Mouse (Mus musculus) heart, adult 2 months (tissue): ENCODE measurements at regions not wholly inside any gene's neighbourhood (a gene's known extent, or its start where the extent isn't known, plus 50 kb on each side); places are given as distances from the start of the nearest gene placed in this dataset.

Experiments
- DNase-seq, 2 experiments: peaks; one replicate each; pipeline ENCODE4 v3.0.0; 2021
- H3K27ac ChIP-seq: fragments of 200-600 bp; 2 replicates; pipeline ENCODE4 v1.8.1; 2022
- H3K27me3 ChIP-seq: fragments of 200-500 bp; 2 replicates; pipeline ENCODE4 v1.6.1; 2012; ENCODE audit warnings: mild to moderate bottlenecking, low read length, inconsistent platforms, mixed read lengths; ENCODE audit not compliant: control insufficient read depth, insufficient read depth
- H3K36me3 ChIP-seq: fragments of 200-500 bp; 2 replicates; pipeline ENCODE4 v1.6.1; 2012; ENCODE audit warnings: low read length, inconsistent platforms; ENCODE audit not compliant: control insufficient read depth, insufficient read depth
- H3K4me1 ChIP-seq: fragments of 200-500 bp; 2 replicates; pipeline ENCODE4 v1.6.1; 2011; ENCODE audit warnings: low read length; ENCODE audit not compliant: control insufficient read depth, insufficient read depth
- H3K4me3 ChIP-seq: fragments of 200-600 bp; 2 replicates; pipeline ENCODE4 v1.8.1; 2022
- H3K79me2 ChIP-seq: fragments of 200-500 bp; replicated peaks from 2 replicates; pipeline ENCODE4 v1.6.1; 2012; ENCODE audit warnings: mild to moderate bottlenecking, inconsistent platforms, low read length, moderate library complexity, mixed read lengths; ENCODE audit not compliant: control insufficient read depth, insufficient read depth
- H3K9ac ChIP-seq: fragments of 200-500 bp; 2 replicates; pipeline ENCODE4 v1.6.1; 2012; ENCODE audit warnings: low read depth, mild to moderate bottlenecking, control low read depth, inconsistent platforms, low read length, mixed read lengths
- CTCF ChIP-seq: fragments of 200-600 bp; IDR thresholded peaks from 2 replicates; pipeline ENCODE4 v1.8.1; 2022; ENCODE audit warnings: antibody characterized with exemption, mild to moderate bottlenecking, moderate library complexity
- EP300 ChIP-seq: fragments of 200-500 bp; IDR thresholded peaks from 2 replicates; pipeline ENCODE4 v1.6.1; 2011; ENCODE audit warnings: low read depth, low read length, control low read depth; ENCODE audit not compliant: insufficient read depth
- POLR2A ChIP-seq: fragments of 200-500 bp; IDR thresholded peaks from 2 replicates; pipeline ENCODE4 v1.6.1; 2011; ENCODE audit warnings: mild to moderate bottlenecking, low read depth, low read length, control low read depth; ENCODE audit not compliant: insufficient read depth
- WGBS: fragments of 180-500 bp; shearing (Covaris S2); methylation state at CpG from one replicate; pipeline ENCODE4 v1.1.7; 2018; 5-methylcytosine and 5-hydroxymethylcytosine counted together
- intact Hi-C: fragments of 180-260 bp; cut with DNase I; formaldehyde crosslinking; loops from one replicate; pipeline ENCODE4 v1.15.1; 2025

GRCm38 (mm10) chr6:51196391-51196790 lies 236.1 kb upstream of the Nfe2l3 start:
- WGBS, result 86% methylated on average over 2 of the region's 2 CpGs
- H3K4me1 ChIP-seq, result no peaks in the 10 kb centered on the region

GRCm38 (mm10) chr6:51197000-51197774 lies 235.3 kb upstream of the Nfe2l3 start:
- no peaks in the 10 kb centered on the region for H3K4me1 ChIP-seq
- H3K27me3 ChIP-seq, result no peaks in the 10 kb centered on the region; the same call in 1 of the 2 replicates
- no peaks in the 10 kb centered on the region for H3K79me2 ChIP-seq
- intact Hi-C loops, result no loop called here
- 53% methylated on average over 16 of the region's 16 CpGs for WGBS
- no peak overlapping the region for H3K27ac ChIP-seq
- TF ChIP-seq CTCF, result no peak
- TF ChIP-seq EP300, result no peak
- no peak for TF ChIP-seq POLR2A
- H3K9ac ChIP-seq, result no peak overlapping the region
- no peak overlapping the region for H3K4me3 ChIP-seq
- no peaks in the 10 kb centered on the region for H3K36me3 ChIP-seq
- no peak for DNase-seq

More at GRCm38 (mm10) chr6:51196391-51196790, 236.1 kb upstream of the Nfe2l3 start:
- no peaks in the 10 kb centered on the region for H3K79me2 ChIP-seq
- intact Hi-C loops, result no loop called here
- TF ChIP-seq POLR2A (no peak), EP300 (no peak), CTCF (no peak)
- no peak overlapping the region for H3K27ac ChIP-seq
- H3K36me3 ChIP-seq, result no peaks in the 10 kb centered on the region
- DNase-seq, result no peak
- no peak overlapping the region for H3K4me3 ChIP-seq
- no peaks in the 10 kb centered on the region; the same call in 1 of the 2 replicates for H3K27me3 ChIP-seq
- no peak overlapping the region for H3K9ac ChIP-seq

DNA sequence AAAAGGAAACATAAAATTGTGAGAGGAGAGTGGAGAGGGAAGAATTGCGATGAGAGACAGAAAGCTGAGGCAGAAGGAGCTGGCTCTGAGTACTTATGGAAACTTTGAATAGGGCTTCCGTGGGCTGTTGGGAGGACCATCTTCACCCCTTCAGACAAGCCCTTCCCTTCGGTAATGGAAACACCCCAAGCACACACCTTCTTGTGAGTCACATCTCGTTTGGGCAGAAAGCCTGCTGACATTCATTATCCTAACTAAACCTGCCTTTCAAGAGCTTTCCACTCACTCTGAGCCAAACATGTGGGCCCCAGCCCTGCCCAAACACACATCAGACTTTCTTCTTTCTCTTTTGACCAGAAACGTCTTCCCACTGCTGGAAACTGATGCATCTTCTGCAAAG lies 232.3 kb upstream of the Nfe2l3 start:
- Histone ChIP-seq H3K79me2 (no peaks in the 10 kb centered on the region), H3K9ac (no peak overlapping the region), H3K36me3 (no peaks in the 10 kb centered on the region), H3K4me1 (no peaks in the 10 kb centered on the region), H3K4me3 (no peak overlapping the region), H3K27ac (no peak overlapping the region), H3K27me3 (no peaks in the 10 kb centered on the region; the same call in 1 of the 2 replicates)
- DNase-seq, result no peak
- TF ChIP-seq CTCF (no peak), POLR2A (no peak), EP300 (no peak)
- WGBS, result 54% methylated on average over 5 of the region's 5 CpGs
- intact Hi-C loops, result no loop called here

- no peak for DNase-seq
- no peaks in the 10 kb centered on the region for H3K79me2 ChIP-seq
- H3K4me3 ChIP-seq, result no peak overlapping the region
- H3K36me3 ChIP-seq, result no peaks in the 10 kb centered on the region
- H3K4me1 ChIP-seq, result no peaks in the 10 kb centered on the region
- no peaks in the 10 kb centered on the region; the same call in 1 of the 2 replicates for H3K27me3 ChIP-seq
- no peak for TF ChIP-seq POLR2A
- no peak for TF ChIP-seq CTCF
- no peak for TF ChIP-seq EP300
- no peak overlapping the region for H3K27ac ChIP-seq
- whole genome bisulfite sequencing, result 85% methylated on average over 14 of the region's 14 CpGs
- intact Hi-C loops, result no loop called here
- H3K9ac ChIP-seq, result no peak overlapping the region
These were observed 231.6 kb upstream of the Nfe2l3 start for GRCm38 (mm10) chr6:51200837-51201236.

- Histone ChIP-seq H3K4me3 (no peak overlapping the region), H3K4me1 (no peaks in the 10 kb centered on the region), H3K9ac (no peak overlapping the region), H3K27me3 (no peaks in the 10 kb centered on the region; the same call in 1 of the 2 replicates), H3K36me3 (no peaks in the 10 kb centered on the region), H3K27ac (no peak overlapping the region), H3K79me2 (no peaks in the 10 kb centered on the region)
- no peak for DNase-seq
- 77% methylated on average over 3 of the region's 3 CpGs for WGBS
- intact Hi-C loops, result no loop called here
- no peak for TF ChIP-seq POLR2A
- no peak for TF ChIP-seq EP300
- TF ChIP-seq CTCF, result no peak
These were observed 228.2 kb upstream of the Nfe2l3 start for GRCm38 (mm10) chr6:51204306-51204705.

DNA sequence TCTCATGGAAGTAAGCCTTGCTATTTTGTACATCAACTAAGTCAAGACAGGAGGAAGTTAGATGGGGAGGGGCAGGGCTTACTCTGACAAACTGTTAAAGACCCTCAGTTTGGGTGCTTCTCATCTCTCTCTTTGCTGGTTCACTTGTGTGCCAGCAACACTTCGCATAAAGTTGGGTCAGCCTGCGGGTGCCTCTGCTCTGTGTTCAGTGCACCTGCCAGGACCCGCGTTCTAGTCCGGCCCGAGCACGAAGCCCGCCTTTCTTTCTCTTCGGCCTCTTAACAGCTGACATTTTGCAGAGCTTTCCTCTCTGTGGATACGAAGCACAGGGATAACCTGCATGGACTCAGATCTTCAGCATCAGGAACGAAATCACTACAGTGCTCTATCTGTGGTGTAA lies 227.1 kb upstream of the Nfe2l3 start:
- Histone ChIP-seq H3K27ac (no peak overlapping the region), H3K4me1 (no peaks in the 10 kb centered on the region), H3K27me3 (no peaks in the 10 kb centered on the region; the same call in 1 of the 2 replicates), H3K9ac (no peak overlapping the region), H3K79me2 (no peaks in the 10 kb centered on the region), H3K4me3 (no peak overlapping the region), H3K36me3 (no peaks in the 10 kb centered on the region)
- intact Hi-C loops, result no loop called here
- WGBS, result 75% methylated on average over 11 of the region's 11 CpGs
- no peak for DNase-seq
- TF ChIP-seq CTCF (no peak), POLR2A (no peak), EP300 (no peak)
